Mouse (Mus musculus) ES-Bruce4 (cell line): ENCODE data around the gene Vmn2r84. TPM values are rescaled to one million over a fixed set of nuclear protein-coding genes. Genes with fewer than 3 reads are reported as not detected.

Experiments used
- H3K27ac ChIP-seq: 2 replicates; pipeline ENCODE4 v1.5.1; 2012; ENCODE audit warnings: low read length, inconsistent platforms; ENCODE audit not compliant: insufficient read depth
- H3K27me3 ChIP-seq: 2 replicates; pipeline ENCODE4 v1.6.1; 2012; ENCODE audit warnings: mild to moderate bottlenecking, low read length, inconsistent platforms; ENCODE audit not compliant: control insufficient read depth, poor library complexity, insufficient read depth, severe bottlenecking
- H3K36me3 ChIP-seq: 2 replicates; pipeline ENCODE4 v1.6.1; 2012; ENCODE audit warnings: inconsistent platforms, mild to moderate bottlenecking, low read length, moderate library complexity; ENCODE audit not compliant: control insufficient read depth, poor library complexity, insufficient read depth, severe bottlenecking
- H3K4me1 ChIP-seq: one replicate; pipeline ENCODE4 v1.8.1; 2011; ENCODE audit warnings: low read length; ENCODE audit not compliant: control insufficient read depth, insufficient read depth
- H3K4me3 ChIP-seq: 2 replicates; pipeline ENCODE4 v1.5.1; 2011; ENCODE audit warnings: low read depth, mild to moderate bottlenecking, low read length
- H3K9ac ChIP-seq: 2 replicates; pipeline ENCODE4 v1.6.1; 2012; ENCODE audit warnings: low read depth, mild to moderate bottlenecking, inconsistent platforms; ENCODE audit not compliant: poor library complexity, severe bottlenecking
- H3K9me3 ChIP-seq: replicated peaks from 2 replicates; pipeline ENCODE4 v1.6.1; 2012; ENCODE audit warnings: mild to moderate bottlenecking, low read length, inconsistent platforms; ENCODE audit not compliant: control insufficient read depth, poor library complexity, insufficient read depth, severe bottlenecking
- CTCF ChIP-seq: IDR thresholded peaks from one replicate; pipeline ENCODE4 v1.8.1; 2011; ENCODE audit warnings: low read depth, low read length
- EP300 ChIP-seq: IDR thresholded peaks from 2 replicates; pipeline ENCODE4 v1.6.1; 2011; ENCODE audit warnings: low read depth, low read length; ENCODE audit not compliant: insufficient read depth
- POLR2A ChIP-seq: IDR thresholded peaks from one replicate; pipeline ENCODE4 v1.8.1; 2011; ENCODE audit warnings: low read length; ENCODE audit not compliant: insufficient read depth
- polyA plus RNA-seq: library from polyadenylated mRNA; stranded (reverse); fragments of >200 nt; gene quantifications from 2 replicates; pipeline ENCODE4 v1.2.4, GENCODE M21; 2011; ENCODE audit warnings: low read depth; ENCODE audit not compliant: missing spikeins, insufficient read depth, insufficient read length

Vmn2r84 gene
- polyA plus RNA-seq, 1 experiment: not detected

- no peak overlapping the region for H3K27ac ChIP-seq
- H3K36me3 ChIP-seq: no peaks in the 10 kb centered on the region
- H3K9me3 ChIP-seq: peaks cover 11% of the 10 kb centered on the region
- no peak overlapping the region for H3K9ac ChIP-seq
- no peak for TF ChIP-seq CTCF
- TF ChIP-seq EP300: no peak
- no peaks in the 10 kb centered on the region for H3K4me1 ChIP-seq
- no peaks in the 10 kb centered on the region for H3K27me3 ChIP-seq
- H3K4me3 ChIP-seq: no peak overlapping the region
These were observed 19.0 kb downstream of the Vmn2r84 start for GRCm38 (mm10) chr10:130375145-130375544.

GRCm38 (mm10) chr10:130372491-130373173 lies 21.5 kb downstream of the Vmn2r84 start:
- Histone ChIP-seq H3K27me3 (no peaks in the 10 kb centered on the region), H3K4me1 (no peaks in the 10 kb centered on the region), H3K9me3 (peaks cover 14% of the 10 kb centered on the region), H3K36me3 (no peaks in the 10 kb centered on the region), H3K9ac (no peak overlapping the region), H3K4me3 (no peak overlapping the region), H3K27ac (no peak overlapping the region)
- TF ChIP-seq EP300: no peak
- TF ChIP-seq CTCF: no peak
- TF ChIP-seq POLR2A: no peak

- TF ChIP-seq CTCF: no peak
- TF ChIP-seq EP300: no peak
- Histone ChIP-seq H3K36me3 (no peaks in the 10 kb centered on the region), H3K4me3 (no peak overlapping the region), H3K4me1 (no peaks in the 10 kb centered on the region), H3K27me3 (no peaks in the 10 kb centered on the region), H3K9me3 (peaks cover 14% of the 10 kb centered on the region), H3K27ac (no peak overlapping the region), H3K9ac (no peak overlapping the region)
These were observed 22.5 kb downstream of the Vmn2r84 start for GRCm38 (mm10) chr10:130371644-130372043.

GRCm38 (mm10) chr10:130370005-130370682 lies 24.0 kb downstream of the Vmn2r84 start:
- H3K27me3 ChIP-seq: no peaks in the 10 kb centered on the region

GRCm38 (mm10) chr10:130368384-130368783 lies 25.7 kb downstream of the Vmn2r84 start:
- Histone ChIP-seq H3K27me3 (no peaks in the 10 kb centered on the region), H3K27ac (no peak overlapping the region), H3K4me3 (no peak overlapping the region), H3K9ac (no peak overlapping the region), H3K4me1 (no peaks in the 10 kb centered on the region), H3K9me3 (peaks cover 14% of the 10 kb centered on the region), H3K36me3 (no peaks in the 10 kb centered on the region)
- TF ChIP-seq EP300: no peak

More at GRCm38 (mm10) chr10:130370005-130370682, 24.0 kb downstream of the Vmn2r84 start:
- Histone ChIP-seq H3K4me1 (no peaks in the 10 kb centered on the region), H3K9ac (no peak overlapping the region), H3K36me3 (no peaks in the 10 kb centered on the region), H3K4me3 (no peak overlapping the region), H3K9me3 (peaks cover 14% of the 10 kb centered on the region), H3K27ac (no peak overlapping the region)
- TF ChIP-seq POLR2A (no peak), CTCF (no peak), EP300 (no peak)

- TF ChIP-seq CTCF (no peak), POLR2A (no peak), EP300 (no peak)
These were observed 29.4 kb downstream of the Vmn2r84 start for GRCm38 (mm10) chr10:130364766-130365165.

More at GRCm38 (mm10) chr10:130364766-130365165, 29.4 kb downstream of the Vmn2r84 start:
- Histone ChIP-seq H3K9me3 (no peaks in the 10 kb centered on the region; the same call in 1 of the 2 replicates), H3K36me3 (no peaks in the 10 kb centered on the region), H3K27ac (no peak overlapping the region), H3K4me3 (no peak overlapping the region), H3K27me3 (no peaks in the 10 kb centered on the region), H3K9ac (no peak overlapping the region), H3K4me1 (no peaks in the 10 kb centered on the region)
